Mouse (Mus musculus) cortical plate, adult 2 months (tissue): ENCODE measurements around the gene H2-T3. TPM values are rescaled to one million over a fixed set of nuclear protein-coding genes. Genes with fewer than 3 reads are reported as not detected.
"Not testable (repeated sequence)": the region's sequence is repeated elsewhere in the genome, so short reads cannot be mapped to it uniquely, and the experiment has no call there.

Source experiments
- H3K27ac ChIP-seq: fragments of 200-500 bp; 2 replicates; pipeline ENCODE4 v1.5.1; 2012; ENCODE audit warnings: low read length, control low read depth, inconsistent platforms; ENCODE audit not compliant: insufficient read depth
- H3K4me1 ChIP-seq: fragments of 200-500 bp; 2 replicates; pipeline ENCODE4 v1.6.1; 2011; ENCODE audit warnings: low read length; ENCODE audit not compliant: control insufficient read depth, insufficient read depth
- H3K4me3 ChIP-seq: fragments of 200-500 bp; 2 replicates; pipeline ENCODE4 v1.5.1; 2011; ENCODE audit warnings: mild to moderate bottlenecking, low read length, control low read depth; ENCODE audit not compliant: insufficient read depth
- CTCF ChIP-seq: fragments of 200-500 bp; IDR thresholded peaks from 2 replicates; pipeline ENCODE4 v1.5.1; 2011; ENCODE audit warnings: mild to moderate bottlenecking, control low read depth, low read length; ENCODE audit not compliant: insufficient read depth; ENCODE audit errors: extremely low read depth
- POLR2A ChIP-seq: fragments of 200-500 bp; IDR thresholded peaks from 2 replicates; pipeline ENCODE4 v1.6.1; 2011; ENCODE audit warnings: mild to moderate bottlenecking, low read length, control low read depth; ENCODE audit not compliant: insufficient read depth; ENCODE audit errors: extremely low read depth
- polyA plus RNA-seq: library from polyadenylated mRNA; depleted of rRNA; stranded (reverse); fragments of >200 nt; gene quantifications from 2 replicates; pipeline ENCODE4 v1.2.3, GENCODE M21; 2012; rRNA removed

The H2-T3 gene
- polyA plus RNA-seq, 1 experiment, result not detected

DNA sequence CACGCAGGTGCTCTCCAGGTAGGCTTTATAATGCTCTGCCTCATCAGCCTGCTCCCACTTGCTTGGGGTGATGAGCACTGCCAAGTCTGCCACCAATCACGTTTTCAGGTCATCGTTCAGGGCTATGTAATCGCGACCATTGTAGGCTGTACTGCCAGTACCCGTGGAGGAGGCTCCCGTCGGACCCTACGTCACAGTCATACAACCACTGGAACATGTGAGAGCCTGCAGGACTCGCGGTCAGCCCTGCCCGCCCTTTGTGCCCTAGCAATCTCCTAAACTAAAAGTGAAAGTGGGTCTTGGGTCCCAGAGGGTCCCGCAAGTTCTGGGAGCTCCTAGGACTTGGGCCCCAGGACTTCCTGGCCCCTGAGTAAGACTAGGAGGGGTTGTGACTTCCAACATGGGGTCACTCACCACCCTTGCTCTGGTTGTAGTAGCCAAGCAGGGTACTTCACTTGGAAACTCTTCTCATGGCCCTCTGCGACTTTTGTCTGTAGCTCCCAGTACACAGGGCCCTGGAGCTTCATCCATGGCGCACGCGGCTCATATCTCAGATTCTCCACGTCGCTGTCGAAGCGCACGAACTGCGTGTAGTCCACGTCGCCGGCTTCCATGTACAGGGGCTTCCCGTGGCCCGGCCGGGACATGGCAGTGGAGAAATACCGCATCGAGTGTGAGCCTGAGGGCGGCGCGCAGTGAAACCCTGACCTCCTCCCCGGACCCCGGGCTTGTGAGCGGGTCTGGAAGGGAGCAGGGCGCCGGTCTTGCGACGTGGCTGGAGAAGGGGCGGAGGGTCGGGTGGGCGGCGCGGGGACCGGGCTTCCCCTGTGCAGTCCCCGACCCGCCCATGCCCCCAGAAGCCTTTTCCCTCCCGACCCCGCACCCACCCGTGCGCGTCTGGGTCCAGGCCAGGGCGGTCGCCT lies 28.7 kb downstream of the H2-T3 start:
- TF ChIP-seq POLR2A (no peak), CTCF (no peak)
- no peaks in the 10 kb centered on the region for H3K4me1 ChIP-seq
- H3K4me3 ChIP-seq, result no peak overlapping the region
- no peak overlapping the region for H3K27ac ChIP-seq

DNA sequence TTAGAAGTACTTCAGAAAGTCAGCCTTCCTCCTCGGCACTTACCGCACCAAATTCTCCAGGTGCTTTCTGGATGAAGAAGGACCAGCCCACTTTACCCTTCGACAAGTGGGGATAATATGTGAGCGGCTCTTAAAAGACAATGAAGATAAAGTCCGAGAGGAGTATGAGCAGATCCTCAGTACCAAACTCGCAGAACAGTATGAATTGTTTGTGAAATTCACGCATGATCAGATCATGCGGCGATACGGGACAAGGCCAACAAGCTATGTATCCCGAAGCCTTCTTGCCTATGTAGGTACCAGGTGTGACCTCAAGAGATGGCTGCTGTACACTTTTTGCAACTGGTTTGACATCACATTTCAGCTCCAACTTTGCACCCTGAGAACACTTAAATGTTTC lies 31.8 kb downstream of the H2-T3 start:
- not testable (repeated sequence) for H3K4me3 ChIP-seq, H3K4me1 ChIP-seq, H3K27ac ChIP-seq

DNA sequence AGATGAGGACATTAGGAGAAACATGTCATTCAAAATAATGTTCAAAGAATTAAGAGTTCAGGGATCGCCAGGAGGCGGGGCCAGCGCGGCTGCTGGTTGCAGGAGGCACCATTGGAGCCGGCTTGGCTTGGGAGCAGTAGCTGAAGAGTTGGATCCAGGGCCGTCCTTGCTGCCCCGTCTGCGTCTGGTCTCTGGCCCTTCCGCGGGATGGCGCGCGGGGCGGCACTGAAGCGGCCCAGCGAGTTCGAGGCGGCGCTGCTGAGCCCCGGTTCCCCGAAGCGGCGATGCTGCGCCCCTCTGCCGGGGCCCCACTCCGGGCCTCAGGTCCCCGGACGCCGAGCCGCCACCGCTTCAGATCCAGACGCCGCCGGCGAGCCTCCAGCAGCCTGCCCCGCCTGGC lies 32.3 kb downstream of the H2-T3 start:
- not testable (repeated sequence) for H3K4me3 ChIP-seq, H3K27ac ChIP-seq, H3K4me1 ChIP-seq

DNA sequence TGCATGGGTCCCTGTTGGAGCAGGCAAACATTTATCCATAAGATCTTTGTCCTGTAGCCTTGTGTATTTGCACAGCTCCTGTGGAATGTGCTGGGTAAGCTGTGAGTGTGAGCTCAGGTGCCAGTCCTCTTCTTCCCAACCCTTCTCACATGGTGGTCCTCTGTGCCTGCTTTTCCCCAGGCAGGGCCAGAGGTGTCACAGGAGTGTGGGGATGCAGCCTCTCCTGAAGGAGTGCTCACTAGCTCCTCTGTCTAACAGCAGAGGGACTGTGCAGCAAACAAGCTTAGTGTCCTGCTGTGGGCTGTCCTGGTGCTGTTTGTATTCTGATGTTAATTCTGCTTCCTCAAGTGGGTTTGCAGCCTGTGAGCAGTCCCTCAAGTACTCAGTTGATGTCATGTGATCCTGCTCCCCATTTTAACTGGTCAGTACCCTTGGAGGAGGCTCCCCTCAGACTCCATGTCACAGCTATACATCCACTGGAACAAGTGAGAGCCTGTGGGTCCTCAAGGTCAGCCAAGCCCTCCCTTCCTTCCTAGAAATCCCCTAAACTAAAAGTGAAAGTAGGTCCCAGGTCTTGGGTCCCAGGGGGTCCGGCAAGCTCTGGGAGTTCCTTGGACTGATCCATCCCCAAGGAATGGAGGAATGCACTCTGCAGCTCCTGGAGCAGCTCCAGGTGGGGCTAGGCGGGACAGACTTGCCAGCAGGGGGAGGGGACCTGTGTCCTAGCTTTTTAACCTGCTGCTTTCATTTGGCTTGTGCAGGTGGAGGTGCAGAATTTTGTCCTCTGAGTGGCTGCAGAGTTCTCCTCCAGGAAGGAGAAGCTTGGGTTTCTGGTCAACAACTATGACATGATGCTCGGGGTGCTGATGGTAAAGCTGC lies 35.6 kb downstream of the H2-T3 start:
- TF ChIP-seq POLR2A (no peak), CTCF (no peak)
- Histone ChIP-seq H3K4me3 (no peak overlapping the region), H3K27ac (no peak overlapping the region), H3K4me1 (no peaks in the 10 kb centered on the region)

DNA sequence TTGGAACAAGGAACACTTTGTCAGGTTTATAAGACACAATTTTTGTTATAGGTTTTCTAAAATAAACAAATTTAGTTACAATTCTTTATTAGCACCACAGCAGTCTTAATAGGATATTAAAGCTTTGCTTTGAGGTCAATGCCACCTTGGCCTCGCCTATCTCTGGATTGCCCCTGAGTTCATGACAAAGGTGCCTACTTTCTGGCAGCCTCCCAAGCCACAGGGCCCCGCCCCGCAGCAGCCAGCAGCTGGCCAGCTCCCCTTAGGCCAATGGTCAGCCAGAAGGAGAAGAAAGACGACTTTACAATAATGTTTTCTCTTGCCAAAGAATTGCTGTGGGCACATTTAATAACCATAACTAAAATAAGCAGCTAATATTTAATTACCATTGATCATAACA lies 38.9 kb downstream of the H2-T3 start:
- H3K4me3 ChIP-seq, result not testable (repeated sequence)

DNA sequence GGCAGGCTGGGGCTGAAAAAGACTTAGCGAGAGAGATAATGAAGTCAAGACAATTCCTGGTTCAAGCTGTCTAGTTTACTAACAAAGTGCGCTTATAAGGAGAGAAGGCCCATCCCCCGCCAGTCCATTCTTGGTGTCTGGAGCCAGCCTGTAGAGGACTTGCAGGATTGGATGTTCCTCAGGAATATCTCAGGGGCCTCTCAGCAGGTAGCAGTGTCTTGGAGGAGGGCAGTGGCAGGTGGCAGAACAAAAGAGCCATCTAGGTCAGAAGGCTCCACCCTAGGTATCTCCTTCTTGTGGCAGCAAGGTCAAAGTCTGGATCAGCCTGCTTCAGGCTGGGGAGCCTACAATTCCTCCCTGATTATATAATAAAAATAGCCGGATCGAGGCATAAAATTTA lies 41.6 kb downstream of the H2-T3 start:
- H3K4me3 ChIP-seq, H3K4me1 ChIP-seq, H3K27ac ChIP-seq: not testable (repeated sequence)

More for the DNA sequence above, 38.9 kb downstream of the H2-T3 start:
- H3K4me1 ChIP-seq, H3K27ac ChIP-seq: not testable (repeated sequence)

DNA sequence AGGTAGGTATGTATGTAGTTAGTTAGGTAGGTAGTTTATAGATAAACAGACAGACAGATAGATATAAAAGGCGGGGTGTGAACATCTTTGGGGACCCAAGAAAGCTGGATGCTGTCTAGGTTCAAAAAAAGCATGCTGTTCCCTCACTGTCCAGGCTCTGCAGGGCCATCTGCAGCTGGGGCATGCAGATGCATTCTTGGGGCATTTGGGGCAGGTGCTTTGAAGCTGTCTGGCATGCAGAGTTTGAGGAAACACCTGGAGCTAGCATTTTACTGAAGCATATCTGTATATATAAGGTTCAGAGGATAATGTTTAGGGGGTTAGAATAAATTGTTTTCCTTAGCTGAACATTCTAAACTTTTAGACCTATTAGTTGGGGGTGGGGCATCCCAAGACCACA lies 43.1 kb downstream of the H2-T3 start:
- not testable (repeated sequence) for H3K4me1 ChIP-seq, H3K4me3 ChIP-seq, H3K27ac ChIP-seq

DNA sequence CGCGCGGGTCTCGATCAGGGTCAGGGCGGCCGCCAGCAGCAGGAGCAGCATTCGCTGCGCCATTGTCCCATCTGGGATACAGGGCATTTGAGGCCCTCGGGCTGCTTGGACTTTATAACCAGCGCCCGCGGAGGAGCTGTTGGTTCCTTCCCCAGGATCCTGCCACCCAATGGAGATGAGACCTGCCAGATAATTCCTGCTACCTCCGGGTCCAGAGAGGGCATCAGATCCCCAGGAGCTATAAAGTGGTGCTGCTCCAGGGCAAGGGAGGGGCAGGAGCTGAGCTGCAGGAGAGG lies 44.3 kb downstream of the H2-T3 start:
- H3K4me3 ChIP-seq, H3K4me1 ChIP-seq, H3K27ac ChIP-seq: not testable (repeated sequence)

DNA sequence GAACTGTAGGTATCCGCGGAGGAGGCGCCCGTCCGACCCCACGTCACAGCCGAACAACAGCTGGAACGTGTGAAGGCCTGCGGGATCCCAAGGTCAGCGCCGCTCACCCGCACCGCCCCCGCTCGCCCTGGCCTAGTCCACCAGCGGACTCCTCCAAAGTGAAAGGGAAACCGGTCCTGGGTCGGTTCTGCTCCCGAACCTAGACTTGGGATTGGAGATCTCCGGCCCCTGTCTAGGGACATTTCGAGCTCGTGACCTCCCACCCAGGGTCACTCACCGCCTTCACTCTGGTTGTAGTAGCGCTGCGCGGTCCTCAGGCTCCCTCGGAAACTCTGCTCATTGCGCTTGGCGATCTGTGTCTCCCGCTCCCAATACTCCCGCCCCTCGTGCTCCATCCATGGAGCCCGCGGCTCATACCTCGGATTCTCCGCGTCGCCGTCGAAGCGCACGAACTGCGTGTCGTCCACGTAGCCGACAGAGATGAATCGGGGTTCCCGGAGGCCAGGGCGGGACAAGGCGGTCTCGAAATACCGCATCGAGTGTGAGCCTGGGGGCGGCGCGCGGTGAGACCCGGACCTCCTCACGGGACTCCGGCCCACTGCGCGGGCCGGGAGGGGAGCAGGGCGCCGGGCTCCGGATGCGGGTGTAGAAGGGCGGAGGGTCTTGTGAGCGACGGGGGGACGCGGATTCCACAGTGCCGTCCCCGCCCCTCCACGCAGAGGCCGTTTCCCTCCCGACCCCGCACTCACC lies 44.8 kb downstream of the H2-T3 start:
- Histone ChIP-seq H3K4me3 (peak overlapping the region; percentile 21), H3K4me1 (no peaks in the 10 kb centered on the region), H3K27ac (no peak overlapping the region)
- TF ChIP-seq POLR2A, result no peak

DNA sequence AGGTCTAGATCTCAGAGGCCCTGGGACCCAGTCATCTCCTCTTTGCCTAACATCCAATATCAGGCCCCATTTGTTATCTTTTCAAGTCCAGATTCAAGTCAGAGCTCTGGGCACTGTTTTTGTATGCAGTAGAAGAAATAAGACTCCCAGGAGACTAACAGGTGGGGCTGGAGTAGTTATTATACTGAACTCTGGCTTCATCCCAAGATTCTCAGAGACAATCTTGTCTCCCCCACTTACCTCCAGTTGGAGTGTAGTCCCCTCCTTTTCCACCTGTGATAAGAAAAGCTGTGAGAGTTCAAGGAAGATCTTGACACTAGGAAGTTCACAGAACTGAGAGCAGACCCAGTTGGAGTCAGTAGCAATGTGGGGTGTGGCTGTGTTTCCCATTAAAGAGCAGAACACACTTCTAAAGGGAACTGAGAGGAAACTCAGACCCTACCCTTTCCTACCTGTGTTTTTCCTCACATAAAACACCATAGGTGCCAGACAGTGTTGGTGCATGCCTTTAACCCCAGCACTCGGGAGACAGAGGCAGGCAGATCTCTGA lies 53.7 kb downstream of the H2-T3 start:
- not testable (repeated sequence) for H3K27ac ChIP-seq, H3K4me3 ChIP-seq, H3K4me1 ChIP-seq

Other genes starting within 250 kb of the H2-T3 start
- gene Abcf1, start 220.5 kb downstream of the H2-T3 start, polyA plus RNA-seq, result 76.4 and 87.8 TPM in 2 replicates
- gene Gnl1, start 210.4 kb downstream of the H2-T3 start, polyA plus RNA-seq, result 131 and 140 TPM in 2 replicates
- 47.0 and 47.8 TPM in 2 replicates for gene Prr3, start 210.1 kb downstream of the H2-T3 start, polyA plus RNA-seq
- 1.3 and 1.8 TPM in 2 replicates for gene H2-T24, start 169.7 kb downstream of the H2-T3 start, polyA plus RNA-seq
- gene H2-T23, start 157.4 kb downstream of the H2-T3 start, polyA plus RNA-seq, result 27.6 and 31.8 TPM in 2 replicates
- 18.3 and 19.0 TPM in 2 replicates for gene H2-T22, start 147.5 kb downstream of the H2-T3 start, polyA plus RNA-seq
- gene Gm6034, start 147.3 kb downstream of the H2-T3 start, polyA plus RNA-seq, result not detected in 2 replicates
- gene Gm11127, start 131.9 kb downstream of the H2-T3 start, polyA plus RNA-seq, result 0.23 and 0.35 TPM in 2 replicates
- gene Gm19684, start 68.6 kb downstream of the H2-T3 start, polyA plus RNA-seq, result not detected in 2 replicates
- gene Gm7030, start 60.9 kb downstream of the H2-T3 start, polyA plus RNA-seq, result not detected in 2 replicates
- not detected in 2 replicates for gene Gm8909, start 21.8 kb downstream of the H2-T3 start, polyA plus RNA-seq
- gene Rpp21, start 67.8 kb upstream of the H2-T3 start, polyA plus RNA-seq, result 59.3 and 60.0 TPM in 2 replicates
- 30.6 and 34.9 TPM in 2 replicates for gene Trim39, start 82.0 kb upstream of the H2-T3 start, polyA plus RNA-seq
- gene H2-M10.2, start 96.2 kb upstream of the H2-T3 start, polyA plus RNA-seq, result not detected in 2 replicates
- not detected in 2 replicates for gene H2-M10.1, start 135.9 kb upstream of the H2-T3 start, polyA plus RNA-seq
- not detected in 2 replicates for gene H2-M10.3, start 178.1 kb upstream of the H2-T3 start, polyA plus RNA-seq